Mouse (Mus musculus): ENCODE data around the gene Rnf26. TPM values are rescaled to one million over a fixed set of nuclear protein-coding genes. Genes with fewer than 3 reads are reported as not detected.

Gene Rnf26
- polyA plus RNA-seq, 1 experiment from 2014 or later, result 32.7 TPM

GRCm38 (mm10) chr9:44067241-44067959, 45.9 kb downstream of the Rnf26 start:
- 7% methylated on average over 15 of the region's 15 CpGs for WGBS
- no peak for DNase-seq (ENCODE audit: low spot score)

DNA sequence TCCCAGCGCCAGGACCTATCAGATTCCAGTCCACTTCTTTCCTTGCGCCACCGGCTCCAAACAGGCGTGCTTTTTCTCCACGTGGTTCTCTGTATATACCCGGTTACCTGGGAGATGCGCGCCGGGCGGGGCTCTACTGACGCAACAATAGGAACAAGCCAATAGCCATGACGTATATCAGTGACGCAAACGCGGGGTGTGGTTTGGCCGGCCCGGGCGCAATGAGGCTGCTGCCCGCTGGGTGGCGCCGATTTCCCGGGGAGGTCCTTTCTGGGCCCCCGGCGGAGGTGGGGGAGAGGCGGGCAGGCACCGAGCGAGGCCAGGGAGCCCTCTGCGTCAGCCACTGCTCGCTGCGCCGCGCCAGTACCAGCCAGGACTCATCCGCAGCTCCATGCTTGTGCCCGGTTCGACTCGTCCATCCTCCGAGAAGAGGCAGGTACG, 46.5 kb downstream of the Rnf26 start, which contains the start of gene Usp2:
Gene Usp2 (plus strand): TSS at position 237 of the 441 bp plus-strand sequence.
- Histone ChIP-seq H3K4me1 (replicated peaks; ENCODE audit: control insufficient read depth, insufficient read depth, low read length) (peaks cover 17% of the 10 kb centered on the region), H3K27me3 (ENCODE audit: control insufficient read depth, insufficient read depth, low read length) (no peaks in the 10 kb centered on the region), H3K9ac (peak within 1 kb of the TSS; percentile 50), H3K4me3 (replicated peaks; ENCODE audit: low read length) (peak within 1 kb of the TSS; percentile 46), H3K9me3 (ENCODE audit: control insufficient read depth, low read length) (no peaks in the 10 kb centered on the region), H3K36me3 (replicated peaks; ENCODE audit: control insufficient read depth, insufficient read depth) (no peaks in the 10 kb centered on the region), H3K27ac (no peak within 1 kb of the TSS), H3K4me2 (replicated peaks) (peak within 1 kb of the TSS; percentile 77)
- ATAC-seq (ENCODE audit: low FRiP score) (peak; percentile 99), DNase-seq (ENCODE audit: low spot score) (peak; percentile 99)
- WGBS, result 0% methylated on average over 38 of the region's 38 CpGs

More at GRCm38 (mm10) chr9:44067241-44067959, 45.9 kb downstream of the Rnf26 start:
- ATAC-seq (ENCODE audit: low FRiP score), result no peak; the same call in 1 of the 2 replicates
- no peaks in the 10 kb centered on the region for H3K36me3 ChIP-seq (replicated peaks; ENCODE audit: control insufficient read depth, insufficient read depth)
- no peak overlapping the region for H3K27ac ChIP-seq
- H3K27me3 ChIP-seq (ENCODE audit: control insufficient read depth, insufficient read depth, low read length), result no peaks in the 10 kb centered on the region
- H3K9me3 ChIP-seq (ENCODE audit: control insufficient read depth, low read length), result no peaks in the 10 kb centered on the region
- peak overlapping the region; percentile 50 for H3K9ac ChIP-seq
- peak overlapping the region; percentile 77 for H3K4me2 ChIP-seq (replicated peaks)
- H3K4me3 ChIP-seq (replicated peaks; ENCODE audit: low read length), result peak overlapping the region; percentile 46
- H3K4me1 ChIP-seq (replicated peaks; ENCODE audit: control insufficient read depth, insufficient read depth, low read length), result peaks cover 23% of the 10 kb centered on the region

DNA sequence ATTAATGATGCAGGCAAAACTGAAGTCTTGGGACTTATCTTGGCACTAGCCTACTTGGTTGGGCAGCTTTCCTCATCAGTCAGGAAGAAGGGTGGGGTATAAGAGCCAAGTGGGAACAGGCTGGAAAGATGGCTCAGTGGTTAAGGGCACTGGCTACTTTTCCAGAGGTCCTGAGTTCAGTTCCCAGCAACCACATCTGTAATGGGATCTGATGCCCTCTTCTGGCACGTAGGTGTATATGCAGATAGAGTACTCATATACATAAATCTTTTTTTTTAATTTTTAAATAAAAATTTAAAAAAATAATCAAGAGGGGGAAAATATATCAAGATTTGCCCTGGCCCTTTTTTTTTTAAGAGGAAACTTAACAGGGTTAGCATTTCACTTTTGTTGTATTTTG, 48.1 kb downstream of the Rnf26 start:
- no peak for ATAC-seq (ENCODE audit: low FRiP score)
- Histone ChIP-seq H3K4me1 (replicated peaks; ENCODE audit: control insufficient read depth, insufficient read depth, low read length) (peaks cover 9% of the 10 kb centered on the region), H3K27me3 (ENCODE audit: control insufficient read depth, insufficient read depth, low read length) (no peaks in the 10 kb centered on the region), H3K27ac (no peak overlapping the region), H3K9me3 (ENCODE audit: control insufficient read depth, low read length) (no peaks in the 10 kb centered on the region), H3K4me2 (replicated peaks) (no peak overlapping the region), H3K4me3 (replicated peaks; ENCODE audit: low read length) (no peak overlapping the region), H3K9ac (no peak overlapping the region), H3K36me3 (replicated peaks; ENCODE audit: control insufficient read depth, insufficient read depth) (no peaks in the 10 kb centered on the region)
- DNase-seq (ENCODE audit: low spot score), result no peak
- WGBS, result 42% methylated on average over 1 of the region's 1 CpGs

- H3K4me3 ChIP-seq (replicated peaks; ENCODE audit: low read length), result no peak overlapping the region
- H3K27me3 ChIP-seq (ENCODE audit: control insufficient read depth, insufficient read depth, low read length), result no peaks in the 10 kb centered on the region
- WGBS, result 83% methylated on average over 6 of the region's 6 CpGs
- no peaks in the 10 kb centered on the region for H3K36me3 ChIP-seq (replicated peaks; ENCODE audit: control insufficient read depth, insufficient read depth)
- peaks cover 4% of the 10 kb centered on the region; the same call in 1 of the 2 replicates for H3K9me3 ChIP-seq (ENCODE audit: control insufficient read depth, low read length)
- DNase-seq (ENCODE audit: low spot score) (no peak), ATAC-seq (ENCODE audit: low FRiP score) (no peak)
- no peak overlapping the region for H3K27ac ChIP-seq
- no peaks in the 10 kb centered on the region for H3K4me1 ChIP-seq (replicated peaks; ENCODE audit: control insufficient read depth, insufficient read depth, low read length)
- no peak overlapping the region for H3K4me2 ChIP-seq (replicated peaks)
- no peak overlapping the region for H3K9ac ChIP-seq
Measured at GRCm38 (mm10) chr9:44058606-44059005, 54.7 kb downstream of the Rnf26 start.

DNA sequence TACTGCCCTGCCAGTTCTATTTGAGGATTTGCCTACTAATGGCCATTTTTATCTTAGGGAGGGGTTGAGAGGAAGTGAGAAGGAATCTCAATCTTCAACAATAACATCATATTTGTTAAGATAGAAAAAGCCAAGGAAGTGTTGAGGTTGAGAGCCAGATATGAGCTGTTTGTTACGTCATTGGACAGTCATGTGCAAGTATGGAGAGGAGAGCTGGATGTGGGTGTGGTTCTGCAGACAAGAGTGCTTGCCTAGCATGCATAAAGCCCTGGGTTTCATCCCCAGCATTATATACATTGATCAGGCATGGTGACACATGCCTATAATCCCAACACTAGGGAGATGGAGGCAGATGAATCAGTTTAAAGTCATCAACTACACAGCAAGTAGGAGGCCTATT, 59.4 kb downstream of the Rnf26 start:
- no peaks in the 10 kb centered on the region for H3K27me3 ChIP-seq (ENCODE audit: control insufficient read depth, insufficient read depth, low read length)
- no peaks in the 10 kb centered on the region for H3K36me3 ChIP-seq (replicated peaks; ENCODE audit: control insufficient read depth, insufficient read depth)
- no peak for ATAC-seq (ENCODE audit: low FRiP score)
- no peaks in the 10 kb centered on the region for H3K4me1 ChIP-seq (replicated peaks; ENCODE audit: control insufficient read depth, insufficient read depth, low read length)
- no peak overlapping the region for H3K4me3 ChIP-seq (replicated peaks; ENCODE audit: low read length)
- no peak overlapping the region for H3K27ac ChIP-seq
- H3K9ac ChIP-seq, result no peak overlapping the region
- no peak for DNase-seq (ENCODE audit: low spot score)
- WGBS, result 89% methylated on average over 1 of the region's 1 CpGs
- H3K4me2 ChIP-seq (replicated peaks), result no peak overlapping the region
- peaks cover 4% of the 10 kb centered on the region; the same call in 1 of the 2 replicates for H3K9me3 ChIP-seq (ENCODE audit: control insufficient read depth, low read length)

DNA sequence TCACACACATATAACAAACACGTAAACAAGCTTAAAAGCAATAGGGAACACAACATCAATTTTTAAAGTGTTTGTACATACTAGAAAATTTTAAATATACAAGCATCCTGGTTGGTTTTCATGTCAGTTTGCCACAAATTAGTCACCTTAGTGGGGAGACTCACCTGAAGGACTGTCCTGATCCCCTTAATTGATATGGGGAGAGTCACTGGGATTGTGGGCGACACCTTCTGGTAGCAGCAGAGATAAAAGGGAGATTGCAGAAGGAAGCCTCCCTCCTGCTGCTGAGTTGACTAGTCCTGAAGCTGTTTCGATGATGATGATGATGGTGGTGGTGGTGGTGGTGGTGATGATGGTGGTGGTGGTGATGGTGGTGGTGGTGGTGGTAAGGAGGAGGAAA, 60.5 kb downstream of the Rnf26 start:
- Histone ChIP-seq H3K27me3 (ENCODE audit: control insufficient read depth, insufficient read depth, low read length) (no peaks in the 10 kb centered on the region), H3K36me3 (replicated peaks; ENCODE audit: control insufficient read depth, insufficient read depth) (no peaks in the 10 kb centered on the region), H3K4me2 (replicated peaks) (no peak overlapping the region), H3K9ac (no peak overlapping the region), H3K27ac (no peak overlapping the region), H3K4me3 (replicated peaks; ENCODE audit: low read length) (no peak overlapping the region), H3K9me3 (ENCODE audit: control insufficient read depth, low read length) (peaks cover 4% of the 10 kb centered on the region; the same call in 1 of the 2 replicates), H3K4me1 (replicated peaks; ENCODE audit: control insufficient read depth, insufficient read depth, low read length) (no peaks in the 10 kb centered on the region)
- 62% methylated on average over 3 of the region's 3 CpGs for WGBS
- DNase-seq (ENCODE audit: low spot score) (no peak), ATAC-seq (ENCODE audit: low FRiP score) (no peak)

DNA sequence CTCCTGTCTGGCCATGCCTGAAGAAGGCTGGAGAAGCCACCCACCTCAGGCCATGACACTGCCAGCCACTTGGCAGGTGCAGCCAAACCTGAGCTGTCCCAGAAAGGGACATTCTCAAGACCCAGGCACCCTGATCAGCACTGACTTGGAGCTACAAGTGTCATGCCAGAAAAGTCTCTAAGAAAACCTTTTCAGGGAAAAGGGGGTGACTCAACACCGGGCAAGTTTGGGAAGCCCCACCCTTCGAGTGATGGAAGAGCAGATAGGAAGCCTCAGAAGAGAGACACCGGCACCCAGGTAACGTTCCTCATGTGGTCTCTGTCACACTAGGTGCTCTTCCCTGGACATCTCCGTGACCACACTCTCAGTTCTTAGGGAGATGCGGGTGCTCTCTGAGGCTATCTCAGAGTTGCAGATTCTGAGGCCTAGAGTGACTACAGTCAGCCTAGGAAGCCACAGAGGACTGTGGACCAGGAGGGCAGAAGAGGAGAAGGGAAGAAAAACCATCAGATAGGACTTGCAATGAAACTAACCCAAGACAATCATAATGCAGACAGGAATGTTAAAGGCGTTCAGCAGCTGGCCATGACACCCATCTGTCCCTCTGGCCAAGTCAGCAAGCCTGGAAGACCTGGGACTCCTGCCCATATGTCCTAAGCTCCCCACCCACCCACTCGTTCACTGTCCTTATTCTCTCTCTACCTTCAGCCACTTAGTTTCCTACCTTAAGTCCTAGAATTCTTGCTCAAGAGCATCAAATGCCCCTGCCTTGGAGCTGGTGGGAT, 63.7 kb downstream of the Rnf26 start:
- Histone ChIP-seq H3K9ac (no peak overlapping the region), H3K27me3 (ENCODE audit: control insufficient read depth, insufficient read depth, low read length) (peaks cover 14% of the 10 kb centered on the region), H3K4me3 (replicated peaks; ENCODE audit: low read length) (no peak overlapping the region), H3K4me1 (replicated peaks; ENCODE audit: control insufficient read depth, insufficient read depth, low read length) (no peaks in the 10 kb centered on the region), H3K4me2 (replicated peaks) (no peak overlapping the region), H3K36me3 (replicated peaks; ENCODE audit: control insufficient read depth, insufficient read depth) (no peaks in the 10 kb centered on the region), H3K9me3 (ENCODE audit: control insufficient read depth, low read length) (no peaks in the 10 kb centered on the region), H3K27ac (no peak overlapping the region)
- ATAC-seq (ENCODE audit: low FRiP score) (no peak), DNase-seq (ENCODE audit: low spot score) (no peak)
- WGBS, result 92% methylated on average over 8 of the region's 8 CpGs

GRCm38 (mm10) chr9:44048541-44049380, 64.6 kb downstream of the Rnf26 start:
- H3K4me1 ChIP-seq (replicated peaks; ENCODE audit: control insufficient read depth, insufficient read depth, low read length), result peaks cover under 1% of the 10 kb centered on the region; the same call in 1 of the 2 replicates
- H3K36me3 ChIP-seq (replicated peaks; ENCODE audit: control insufficient read depth, insufficient read depth), result no peaks in the 10 kb centered on the region
- H3K4me3 ChIP-seq (replicated peaks; ENCODE audit: low read length), result no peak overlapping the region
- no peak for ATAC-seq (ENCODE audit: low FRiP score)
- no peaks in the 10 kb centered on the region for H3K9me3 ChIP-seq (ENCODE audit: control insufficient read depth, low read length)
- H3K4me2 ChIP-seq (replicated peaks), result no peak overlapping the region
- H3K27ac ChIP-seq, result no peak overlapping the region
- DNase-seq (ENCODE audit: low spot score), result no peak
- no peak overlapping the region for H3K9ac ChIP-seq
- H3K27me3 ChIP-seq (ENCODE audit: control insufficient read depth, insufficient read depth, low read length), result peaks cover 22% of the 10 kb centered on the region
- 84% methylated on average over 15 of the region's 15 CpGs for WGBS
